Mouse (Mus musculus) stomach, embryonic 14.5 days (tissue): Measurements from ENCODE around the gene Fbxo42. TPM values are rescaled to one million over a fixed set of nuclear protein-coding genes. Genes with fewer than 3 reads are reported as not detected.

ENCODE experiments used
- ATAC-seq: fragments of 200-750 bp; cut with Nextera tagmentation; 2 replicates; pipeline ENCODE4 v1.8.0; 2017; ENCODE audit warnings: low read depth, moderate TSS enrichment; ENCODE audit not compliant: insufficient number of reproducible peaks, insufficient read depth, low FRiP score
- H3K27ac ChIP-seq: fragments of 300-500 bp; sonication (generic); 2 replicates; pipeline ENCODE4 v1.5.1; 2014; ENCODE audit warnings: mild to moderate bottlenecking, low read length, moderate library complexity, mixed read lengths
- H3K27me3 ChIP-seq: fragments of 300-500 bp; sonication (generic); 2 replicates; pipeline ENCODE4 v1.6.1; 2014; ENCODE audit warnings: low read length, control low read depth, mixed read lengths; ENCODE audit not compliant: control insufficient read depth, insufficient read depth
- H3K36me3 ChIP-seq: fragments of 300-500 bp; sonication (generic); 2 replicates; pipeline ENCODE4 v1.6.1; 2014; ENCODE audit warnings: mild to moderate bottlenecking, control low read depth, low read length, moderate library complexity, mixed read lengths; ENCODE audit not compliant: control insufficient read depth, insufficient read depth
- H3K4me1 ChIP-seq: fragments of 300-500 bp; sonication (generic); 2 replicates; pipeline ENCODE4 v1.6.1; 2014; ENCODE audit warnings: low read length, control low read depth, mixed read lengths; ENCODE audit not compliant: control insufficient read depth, insufficient read depth
- H3K4me2 ChIP-seq: fragments of 300-500 bp; sonication (generic); replicated peaks from 2 replicates; pipeline ENCODE4 v1.6.1; 2014; ENCODE audit warnings: low read depth, low read length, control low read depth
- H3K4me3 ChIP-seq: fragments of 300-500 bp; sonication (generic); 2 replicates; pipeline ENCODE4 v1.5.1; 2014; ENCODE audit warnings: low read depth, low read length, control low read depth
- H3K9ac ChIP-seq: fragments of 300-500 bp; sonication (generic); replicated peaks from 2 replicates; pipeline ENCODE4 v1.6.1; 2014; ENCODE audit warnings: low read depth, mild to moderate bottlenecking, control low read depth, low read length, moderate library complexity, mixed read lengths
- H3K9me3 ChIP-seq: fragments of 300-500 bp; sonication (generic); 2 replicates; pipeline ENCODE4 v1.6.1; 2016; ENCODE audit warnings: low read depth, low read length, control low read depth; ENCODE audit not compliant: control insufficient read depth
- WGBS: fragments of 180-500 bp; shearing (Covaris S2); extraction: QIAGEN DNeasy Blood & Tissue Kit; methylation state at CpG from one replicate; pipeline ENCODE4 v1.1.7; 2014; 5-methylcytosine and 5-hydroxymethylcytosine counted together
- polyA plus RNA-seq: library from polyadenylated mRNA; unstranded; fragments of >200 nt; fragmentation: Nextera tagmentation; extraction: Ambion mirVana; gene quantifications from 2 replicates; pipeline ENCODE4 v1.2.1, GENCODE M21; 2014

Fbxo42 gene
- polyA plus RNA-seq, 1 experiment from 2014 or later = 30.4 TPM

DNA sequence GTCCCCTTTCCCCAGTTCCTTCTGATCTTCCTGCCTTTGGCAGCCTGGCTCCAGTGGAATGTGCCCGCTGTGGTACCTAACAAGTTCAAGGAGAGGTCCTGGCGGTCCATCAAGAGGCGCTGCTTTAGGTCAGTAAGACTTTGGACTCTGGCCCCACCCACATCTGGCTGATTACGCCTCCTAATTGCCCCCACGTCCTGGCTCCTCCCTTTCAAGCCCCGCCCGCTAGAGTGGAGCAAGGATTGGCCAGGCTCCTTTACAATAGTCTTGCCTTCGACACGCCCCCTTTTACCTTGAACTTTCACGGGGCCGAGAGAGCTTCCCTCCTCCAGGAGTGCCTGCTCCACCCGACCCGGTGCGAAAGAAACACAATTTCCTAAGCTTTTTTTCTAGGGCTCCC lies 92.9 kb downstream of the Fbxo42 start:
- Histone ChIP-seq H3K4me3 (peak overlapping the region; percentile 34), H3K4me2 (peak overlapping the region; percentile 67), H3K9ac (no peak overlapping the region), H3K27me3 (0 out of 2 replicates have a peak, but pooled peaks cover 3% of the 10 kb centered on the region), H3K9me3 (no peaks in the 10 kb centered on the region), H3K27ac (peak overlapping the region; percentile 79), H3K4me1 (peaks cover 51% of the 10 kb centered on the region), H3K36me3 (no peaks in the 10 kb centered on the region)
- 4% methylated on average over 14 of the region's 14 CpGs for WGBS
- ATAC-seq = peak; percentile 54

DNA sequence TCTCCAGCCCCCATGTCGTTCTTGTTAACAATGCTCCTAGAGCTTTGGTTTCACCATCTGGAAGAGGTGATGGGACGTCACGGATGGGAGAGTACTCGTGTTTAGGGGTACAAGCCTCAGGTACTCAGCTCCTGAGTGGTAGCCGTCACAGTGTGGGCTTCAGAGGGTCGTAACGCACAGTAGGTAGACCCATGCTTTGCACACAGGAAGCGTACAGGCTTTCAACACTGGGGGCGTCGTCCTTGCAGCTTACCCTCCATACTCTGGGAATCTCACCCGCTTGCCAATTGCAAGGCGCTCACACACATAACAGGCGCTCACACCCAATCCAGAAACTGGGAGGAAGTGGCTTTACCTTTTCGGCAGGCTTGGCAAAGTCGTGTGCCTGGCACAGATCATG lies 94.1 kb downstream of the Fbxo42 start:
- Histone ChIP-seq H3K27me3 (0 out of 2 replicates have a peak, but pooled peaks cover 8% of the 10 kb centered on the region), H3K4me1 (peaks cover 63% of the 10 kb centered on the region), H3K9ac (no peak overlapping the region), H3K4me3 (no peak overlapping the region), H3K4me2 (peak overlapping the region; percentile 38), H3K9me3 (no peaks in the 10 kb centered on the region), H3K27ac (peak overlapping the region; percentile 77; the same call in 1 of the 2 replicates), H3K36me3 (no peaks in the 10 kb centered on the region)
- no peak for ATAC-seq
- WGBS = 33% methylated on average over 15 of the region's 15 CpGs

DNA sequence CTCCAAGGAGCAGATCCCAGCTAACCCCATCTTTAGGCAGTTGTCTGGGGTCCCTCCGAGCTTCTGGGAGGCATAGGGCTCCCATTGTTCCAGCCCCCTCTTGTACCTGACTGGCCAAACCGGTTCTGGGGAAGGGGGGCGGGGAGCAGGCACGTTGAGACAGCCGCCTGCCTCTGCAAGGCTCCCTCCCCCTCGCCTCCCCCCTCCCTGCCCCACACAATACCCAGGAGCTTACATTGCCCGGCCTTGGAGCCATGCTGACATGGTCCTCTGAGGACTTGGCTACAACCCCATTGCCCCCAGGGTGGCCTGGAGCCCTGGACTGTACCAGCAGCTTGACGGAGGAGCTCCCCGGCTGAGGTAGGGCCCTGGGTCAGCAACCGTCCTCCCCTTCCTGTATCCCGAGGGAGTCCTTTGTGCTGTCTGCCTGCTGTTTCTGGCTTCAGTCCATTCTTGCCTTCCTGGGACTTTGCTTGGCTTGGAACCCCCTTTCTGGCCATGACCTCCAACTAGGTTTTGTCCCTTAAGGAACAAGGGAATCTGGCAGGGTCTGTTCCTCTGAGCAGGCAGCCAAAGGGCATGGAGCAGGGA lies 95.0 kb downstream of the Fbxo42 start:
- Histone ChIP-seq H3K36me3 (no peaks in the 10 kb centered on the region), H3K4me1 (peaks cover 70% of the 10 kb centered on the region), H3K27me3 (0 out of 2 replicates have a peak, but pooled peaks cover 8% of the 10 kb centered on the region), H3K4me3 (peak overlapping the region; percentile 32), H3K4me2 (peak overlapping the region; percentile 38), H3K9me3 (no peaks in the 10 kb centered on the region), H3K9ac (peak overlapping the region; percentile 38; the same call in 1 of the 2 replicates), H3K27ac (peak overlapping the region; percentile 77; the same call in 1 of the 2 replicates)
- WGBS = 12% methylated on average over 11 of the region's 11 CpGs
- peak; percentile 25 for ATAC-seq

DNA sequence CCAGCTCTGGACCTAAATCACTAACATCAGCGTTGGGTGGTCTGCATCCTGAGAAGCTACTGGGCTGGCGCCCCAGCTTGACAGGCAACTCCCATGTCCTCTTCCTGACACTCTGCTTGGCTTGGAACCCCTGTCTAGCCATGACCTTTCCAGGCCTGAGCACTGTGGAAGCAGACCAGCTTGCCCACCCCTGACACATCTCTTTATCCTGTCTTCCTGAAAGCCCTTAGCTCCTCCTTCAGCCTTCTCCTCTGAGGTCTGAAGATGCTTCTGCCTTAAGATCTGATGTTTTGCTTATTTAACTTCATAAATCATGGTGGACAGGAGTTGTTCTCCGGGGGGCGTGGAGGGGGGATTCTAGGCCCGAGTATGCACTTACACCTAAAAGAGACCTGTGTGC lies 95.9 kb downstream of the Fbxo42 start:
- H3K27ac ChIP-seq = no peak overlapping the region
- no peak overlapping the region for H3K9ac ChIP-seq
- 38% methylated on average over 5 of the region's 5 CpGs for WGBS
- H3K4me3 ChIP-seq = peak overlapping the region; percentile 32
- H3K27me3 ChIP-seq = 0 out of 2 replicates have a peak, but pooled peaks cover 8% of the 10 kb centered on the region
- H3K4me1 ChIP-seq = peaks cover 76% of the 10 kb centered on the region
- no peaks in the 10 kb centered on the region for H3K36me3 ChIP-seq
- no peak for ATAC-seq
- H3K9me3 ChIP-seq = no peaks in the 10 kb centered on the region
- H3K4me2 ChIP-seq = peak overlapping the region; percentile 38

DNA sequence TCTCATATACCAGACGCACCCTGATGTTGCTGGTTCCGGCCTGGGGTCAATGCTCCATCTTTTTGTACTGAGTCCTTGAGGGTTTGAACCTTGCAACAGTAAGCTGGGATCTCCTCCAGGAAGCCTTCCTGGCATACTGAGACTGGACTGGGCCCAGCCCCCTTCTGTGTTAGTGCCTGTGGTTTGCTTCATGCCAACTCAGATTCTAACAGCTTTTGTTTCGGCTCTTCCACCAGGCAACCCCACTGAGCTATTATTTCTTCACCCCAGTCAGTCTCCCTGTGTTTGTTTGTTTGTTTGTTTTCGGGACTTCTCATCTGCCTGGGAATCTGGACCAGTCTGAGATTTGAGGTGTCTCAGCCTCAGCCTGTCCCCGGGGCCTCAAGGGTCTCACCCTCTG lies 96.7 kb downstream of the Fbxo42 start:
- Histone ChIP-seq H3K27ac (peak overlapping the region; percentile 72), H3K4me1 (peaks cover 69% of the 10 kb centered on the region), H3K4me2 (peak overlapping the region; percentile 38), H3K36me3 (no peaks in the 10 kb centered on the region), H3K9me3 (no peaks in the 10 kb centered on the region), H3K9ac (peak overlapping the region; percentile 25), H3K4me3 (peak overlapping the region; percentile 22), H3K27me3 (0 out of 2 replicates have a peak, but pooled peaks cover 8% of the 10 kb centered on the region)
- 67% methylated on average over 5 of the region's 5 CpGs for WGBS
- ATAC-seq = no peak

DNA sequence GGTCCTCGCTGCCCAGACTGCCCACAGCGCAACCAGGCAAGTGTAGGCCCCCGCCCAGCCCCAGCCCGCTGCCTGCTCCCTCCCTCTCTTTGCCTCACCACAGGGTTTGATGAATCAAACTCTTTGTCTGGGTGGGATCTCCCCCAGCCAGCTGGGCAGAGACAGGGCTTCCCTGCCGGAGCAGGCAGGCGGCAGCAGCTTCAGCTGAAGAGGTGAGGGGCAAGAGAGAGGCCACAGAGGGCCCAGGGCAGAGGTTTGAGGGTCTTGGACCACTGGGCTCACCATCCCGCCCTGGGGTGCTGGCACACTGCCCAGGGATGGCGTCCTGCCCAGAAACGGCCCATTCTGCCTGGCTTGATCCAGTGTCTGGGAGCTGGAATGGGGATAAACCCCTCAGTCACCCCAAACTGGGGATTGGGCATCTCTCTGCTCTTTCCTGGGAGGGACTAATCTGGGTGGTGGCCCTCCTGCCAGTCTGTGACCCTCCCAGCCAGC lies 97.3 kb downstream of the Fbxo42 start:
- H3K4me1 ChIP-seq = peaks cover 64% of the 10 kb centered on the region
- H3K27ac ChIP-seq = peak overlapping the region; percentile 72
- no peaks in the 10 kb centered on the region for H3K36me3 ChIP-seq
- H3K27me3 ChIP-seq = 0 out of 2 replicates have a peak, but pooled peaks cover 8% of the 10 kb centered on the region
- ATAC-seq = no peak
- H3K9me3 ChIP-seq = no peaks in the 10 kb centered on the region
- H3K9ac ChIP-seq = peak overlapping the region; percentile 25
- H3K4me2 ChIP-seq = peak overlapping the region; percentile 38
- 28% methylated on average over 9 of the region's 9 CpGs for WGBS
- peak overlapping the region; percentile 22 for H3K4me3 ChIP-seq

DNA sequence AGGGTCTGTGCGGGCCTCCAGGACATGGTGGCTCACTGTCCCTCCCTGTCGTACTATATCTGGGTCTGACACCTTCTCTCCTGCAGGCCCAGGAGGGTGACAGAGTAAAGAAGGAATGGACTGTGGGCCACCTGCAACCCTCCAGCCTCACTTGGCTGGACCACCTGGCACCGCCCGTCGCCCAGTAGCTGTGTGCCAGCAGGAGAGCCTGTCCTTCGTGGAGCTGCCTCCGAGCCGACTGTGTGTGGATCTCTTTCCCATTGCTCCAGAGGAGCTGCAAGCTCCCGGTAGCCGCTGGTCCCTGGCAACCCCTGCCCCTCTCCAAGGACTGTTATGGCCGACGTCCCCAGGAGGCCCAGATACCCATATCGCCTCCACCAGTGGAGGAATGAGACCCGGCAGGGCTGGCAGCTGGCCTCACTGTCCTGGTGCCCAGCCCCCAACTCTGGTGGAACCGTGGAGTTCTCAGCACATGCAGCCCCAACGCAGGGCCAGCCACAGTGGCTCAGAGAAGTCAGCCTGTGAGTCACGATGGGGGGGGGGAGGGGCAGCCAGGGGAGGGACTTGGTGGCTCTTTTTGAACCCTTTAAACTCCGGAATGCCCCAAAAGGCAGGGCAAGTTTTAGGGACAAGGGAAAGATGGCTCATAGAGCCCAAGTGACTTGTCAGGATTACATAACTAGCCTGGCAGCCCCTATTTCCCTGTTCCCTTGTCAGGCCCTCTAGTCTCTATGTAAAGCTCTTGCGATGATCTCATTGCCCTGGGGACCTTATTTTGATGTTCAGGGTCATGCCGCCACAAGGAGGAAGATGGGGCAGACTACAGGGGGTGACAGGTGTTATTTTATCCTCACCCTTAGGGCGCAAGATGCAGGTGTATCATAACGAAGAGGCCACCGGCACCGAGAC lies 98.6 kb downstream of the Fbxo42 start:
- Histone ChIP-seq H3K27ac (no peak overlapping the region), H3K9ac (no peak overlapping the region), H3K36me3 (no peaks in the 10 kb centered on the region; the same call in 1 of the 2 replicates), H3K4me1 (peaks cover 52% of the 10 kb centered on the region), H3K4me2 (peak overlapping the region; percentile 63; the same call in 1 of the 2 replicates), H3K27me3 (0 out of 2 replicates have a peak, but pooled peaks cover 5% of the 10 kb centered on the region), H3K4me3 (0 out of 2 replicates have a peak overlapping the region, but pooled peaks have one; percentile 41), H3K9me3 (no peaks in the 10 kb centered on the region)
- WGBS = 29% methylated on average over 24 of the region's 24 CpGs
- ATAC-seq = no peak

DNA sequence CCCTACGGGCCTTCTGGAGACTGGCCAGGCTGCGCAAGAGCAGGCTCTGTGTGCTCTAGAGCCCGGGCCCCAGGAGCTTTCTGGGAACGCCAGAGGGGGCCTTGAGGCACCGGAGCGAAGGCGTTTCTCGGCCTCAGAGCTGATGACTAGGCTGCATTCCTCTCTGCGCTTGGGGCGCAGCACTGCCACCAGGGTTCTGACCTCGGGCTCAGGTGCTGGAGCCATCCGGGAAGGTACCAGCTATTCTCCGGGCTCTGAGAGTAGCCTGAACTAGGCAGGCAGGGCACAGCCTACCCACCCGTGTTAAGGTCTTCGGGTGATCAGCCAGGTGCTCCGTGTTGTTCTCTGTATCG lies 99.3 kb downstream of the Fbxo42 start:
- WGBS = 11% methylated on average over 17 of the region's 17 CpGs
- Histone ChIP-seq H3K36me3 (peaks cover 4% of the 10 kb centered on the region), H3K27me3 (0 out of 2 replicates have a peak, but pooled peaks cover 5% of the 10 kb centered on the region), H3K27ac (no peak overlapping the region), H3K9ac (no peak overlapping the region), H3K4me3 (peak overlapping the region; percentile 41), H3K4me1 (peaks cover 46% of the 10 kb centered on the region), H3K4me2 (peak overlapping the region; percentile 63), H3K9me3 (no peaks in the 10 kb centered on the region)
- ATAC-seq = no peak
